Mouse (Mus musculus) MEL-GATA-1-ER (cell line): ENCODE results near the gene Unc45a.

Experiments
- DNase-seq: peaks from one replicate; pipeline ENCODE4 v3.0.0-alpha.2; 2012; ENCODE audit warnings: low read depth; ENCODE audit errors: extremely low read depth

The Unc45a gene

GRCm38 (mm10) chr7:80368009-80368408 lies 27.2 kb upstream of the Unc45a start:
- DNase-seq, result no peak

DNA sequence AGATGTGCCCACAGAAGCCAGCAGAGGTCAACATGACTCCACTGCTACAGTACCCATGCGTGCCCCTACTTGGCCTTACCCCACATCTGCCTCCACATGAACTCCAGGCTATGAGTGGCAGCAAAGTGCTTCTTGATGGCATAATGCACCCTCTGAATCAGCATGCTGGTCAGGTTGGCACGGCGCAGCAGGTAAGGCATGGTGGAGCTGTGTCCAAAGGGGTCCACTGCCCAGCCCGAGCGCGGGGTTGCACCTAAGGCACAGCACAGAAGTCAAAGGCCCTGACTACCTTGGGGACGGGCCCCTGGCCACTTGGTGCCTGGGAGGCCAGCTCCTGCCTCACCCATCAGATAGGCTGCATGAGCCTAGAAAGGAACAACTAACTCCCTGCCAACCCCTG lies 26.4 kb upstream of the Unc45a start:
- DNase-seq, result no peak

DNA sequence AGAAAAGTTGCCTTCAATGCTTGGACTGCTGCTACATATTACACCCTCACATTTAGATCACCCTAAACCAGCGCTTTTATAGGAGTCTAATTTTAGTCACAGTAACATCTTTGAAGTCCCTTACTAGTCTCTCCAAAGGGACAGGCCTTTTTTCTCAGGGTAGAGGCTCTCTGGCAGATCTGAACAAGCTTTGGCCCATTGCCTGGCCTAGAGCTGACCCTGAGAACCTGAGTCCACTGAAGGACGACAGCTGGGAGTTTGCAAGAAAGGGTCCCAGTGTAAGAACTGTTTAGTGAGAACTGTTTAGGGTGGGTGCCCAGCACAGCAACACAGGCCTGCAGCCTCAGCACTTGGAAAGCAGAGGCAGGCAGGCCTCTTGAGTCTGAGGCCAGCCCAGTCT lies 25.0 kb upstream of the Unc45a start:
- no peak for DNase-seq

- no peak for DNase-seq
Observed at GRCm38 (mm10) chr7:80360435-80360834, 19.6 kb upstream of the Unc45a start.

DNA sequence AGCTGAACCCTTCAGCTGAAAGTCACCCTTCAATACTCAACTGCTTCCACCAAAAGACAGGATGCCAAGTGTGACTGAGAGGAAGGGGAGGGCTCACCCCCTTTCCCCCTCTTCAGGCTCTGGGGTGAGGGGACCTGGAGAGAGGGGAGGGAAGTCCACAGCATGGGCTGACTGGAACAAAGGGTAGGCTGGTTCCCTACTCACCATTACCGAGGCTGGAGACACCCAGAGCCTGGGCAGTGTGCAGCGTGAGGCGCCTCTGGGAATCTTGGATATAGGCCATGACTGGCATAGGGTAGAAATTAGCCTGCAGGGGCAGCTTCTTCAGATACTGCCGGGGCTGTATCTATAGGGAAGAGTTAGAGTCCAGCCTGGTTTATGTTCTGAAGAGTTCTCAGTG lies 17.2 kb upstream of the Unc45a start:
- DNase-seq, result no peak

- no peak for DNase-seq
Observed at GRCm38 (mm10) chr7:80357156-80357555, 16.4 kb upstream of the Unc45a start.

GRCm38 (mm10) chr7:80356351-80356750 lies 15.5 kb upstream of the Unc45a start:
- no peak for DNase-seq

- DNase-seq, result no peak
Observed at GRCm38 (mm10) chr7:80352920-80353319, 12.1 kb upstream of the Unc45a start.

GRCm38 (mm10) chr7:80350808-80351207 lies 10.0 kb upstream of the Unc45a start:
- DNase-seq, result no peak

GRCm38 (mm10) chr7:80347670-80348586 lies 7.1 kb upstream of the Unc45a start:
- no peak for DNase-seq

DNA sequence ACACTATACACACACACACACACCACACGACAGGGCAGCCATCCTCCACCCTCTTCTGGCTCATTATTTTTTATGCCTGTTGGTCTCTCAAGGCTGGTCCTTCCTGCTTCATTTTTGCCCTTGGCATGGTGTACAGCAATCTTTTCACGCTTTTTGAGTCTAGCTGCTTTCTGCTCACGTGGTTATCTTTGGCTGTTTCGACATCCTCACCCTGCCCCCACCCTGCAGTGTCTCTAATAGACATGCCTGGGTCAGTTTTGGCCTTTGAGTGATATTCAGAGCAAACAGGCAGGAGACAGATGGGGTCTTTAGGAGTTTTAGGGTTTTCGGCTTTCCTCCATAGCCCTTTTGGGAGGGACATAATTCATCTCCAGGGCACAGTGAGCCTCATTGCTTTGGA lies 6.0 kb upstream of the Unc45a start:
- DNase-seq, result no peak

DNA sequence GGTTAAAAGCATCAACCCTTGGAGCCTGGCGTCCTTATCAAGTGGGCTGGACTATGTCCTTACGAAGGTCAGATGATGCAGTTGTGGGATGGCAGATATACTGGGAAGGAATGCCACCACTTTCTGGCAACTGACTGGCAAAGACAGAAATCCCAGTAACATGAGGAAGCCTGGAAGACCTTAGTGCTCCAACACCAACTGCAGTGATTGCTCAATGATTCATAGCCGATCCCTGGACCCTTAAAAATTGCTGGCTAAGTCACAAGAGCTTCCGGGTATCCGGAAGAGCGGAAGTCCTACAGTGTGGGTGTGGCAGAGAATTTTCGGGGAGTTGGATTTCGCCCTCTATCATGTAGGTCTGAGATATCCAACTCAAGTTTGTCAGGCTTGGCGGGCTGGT lies 5.4 kb upstream of the Unc45a start:
- no peak for DNase-seq

DNA sequence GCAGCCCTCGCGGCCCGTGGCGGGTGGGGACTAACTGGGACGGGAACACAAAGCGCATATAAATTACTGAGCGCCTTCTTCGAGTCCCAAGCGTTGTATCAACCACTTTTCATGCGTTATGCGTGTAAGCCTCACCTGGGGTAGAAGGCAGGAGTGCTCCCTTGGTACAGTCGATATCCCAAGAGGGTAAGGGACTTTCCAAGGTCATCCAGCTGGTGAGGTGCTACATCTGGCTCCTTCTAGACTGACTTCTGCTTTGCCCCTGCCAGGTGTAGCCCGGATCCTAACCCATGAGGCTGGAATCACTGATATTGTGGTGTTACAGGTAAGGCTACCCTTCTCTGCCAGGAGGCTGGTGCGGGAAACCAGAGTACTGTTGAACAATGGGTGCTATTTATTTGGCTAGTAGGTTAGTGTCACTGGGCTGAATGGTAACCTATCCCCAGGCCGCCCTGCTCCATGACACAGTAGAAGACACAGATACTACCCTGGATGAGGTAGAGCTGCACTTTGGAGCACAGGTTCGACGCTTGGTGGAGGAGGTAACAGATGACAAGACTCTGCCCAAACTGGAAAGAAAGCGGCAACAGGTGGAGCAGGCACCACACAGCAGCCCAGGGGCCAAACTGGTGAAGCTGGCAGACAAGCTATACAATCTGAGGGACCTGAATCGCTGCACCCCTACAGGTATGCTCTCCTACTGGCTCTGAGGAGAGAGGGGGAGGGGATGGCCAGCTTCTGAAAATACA lies 2.6 kb upstream of the Unc45a start:
- peak; percentile 24 for DNase-seq

- DNase-seq, result peak; percentile 89
Observed at GRCm38 (mm10) chr7:80342858-80343257, 2.1 kb upstream of the Unc45a start, which contains the start of gene Hddc3. Gene Hddc3 (plus strand): TSS chr7:80343104.

DNA sequence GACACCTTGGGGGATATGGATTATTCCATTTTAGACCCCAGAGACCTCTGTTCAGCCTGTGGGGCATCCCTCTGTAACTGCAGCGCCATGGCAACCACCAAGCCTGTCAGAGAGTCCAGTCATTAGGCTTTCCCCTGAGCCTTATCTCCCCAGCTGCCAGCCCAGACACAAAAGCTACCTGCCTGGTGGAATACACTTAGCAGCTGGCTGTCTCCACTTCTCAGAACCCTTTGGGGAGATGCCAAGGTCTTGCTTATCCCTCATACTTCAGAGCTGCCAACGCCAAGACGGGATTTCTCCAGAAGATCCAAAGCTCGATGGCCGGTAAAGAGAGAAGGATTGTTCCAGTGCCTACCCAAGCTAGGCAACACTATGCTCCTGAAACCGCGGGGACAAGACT lies 988 bp upstream of the Unc45a start:
- DNase-seq, result peak; percentile 22

GRCm38 (mm10) chr7:80339793-80340628 lies 794 bp downstream of the Unc45a start:
- DNase-seq, result peak; percentile 90

DNA sequence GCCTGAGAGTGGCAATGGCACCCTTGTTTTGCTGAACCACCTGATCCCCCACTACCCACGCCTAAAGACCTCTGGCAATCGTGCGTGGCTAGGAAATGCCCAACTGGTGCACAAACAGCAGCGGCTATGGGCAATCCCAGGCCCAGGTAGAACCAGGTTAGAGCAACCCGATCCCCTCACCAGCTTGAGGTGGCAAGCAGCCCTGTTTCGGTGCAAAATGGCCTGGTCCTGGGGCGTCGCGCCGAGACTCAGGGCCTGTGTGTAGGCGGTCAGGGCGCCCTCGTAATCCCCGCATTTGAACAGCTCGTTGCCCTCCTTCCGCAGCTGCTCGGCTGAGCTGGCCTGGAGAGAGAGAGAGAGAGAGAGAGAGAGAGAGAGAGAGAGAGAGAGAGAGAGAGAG lies 1.4 kb downstream of the Unc45a start:
- DNase-seq, result no peak

- DNase-seq, result no peak
Observed at GRCm38 (mm10) chr7:80336932-80337331, 3.9 kb downstream of the Unc45a start.

- no peak for DNase-seq
Observed at GRCm38 (mm10) chr7:80334848-80335247, 6.0 kb downstream of the Unc45a start.

- DNase-seq, result no peak
Observed at GRCm38 (mm10) chr7:80331433-80331832, 9.4 kb downstream of the Unc45a start.

- no peak for DNase-seq
Observed at GRCm38 (mm10) chr7:80330278-80330677, 10.5 kb downstream of the Unc45a start.

GRCm38 (mm10) chr7:80326076-80326475 lies 14.7 kb downstream of the Unc45a start:
- DNase-seq, result no peak
